Mouse (Mus musculus) intestine, embryonic 15.5 days (tissue): ENCODE results near the gene Galnt6. TPM values are rescaled to one million over a fixed set of nuclear protein-coding genes. Genes with fewer than 3 reads are reported as not detected.
A peak's percentile ranks its signal among the peaks of the same experiment; 100 is the strongest.

ENCODE experiments used
- ATAC-seq: fragments of 200-750 bp; cut with Nextera tagmentation; 2 replicates; pipeline ENCODE4 v1.8.0; 2017; ENCODE audit warnings: moderate TSS enrichment, moderate library complexity
- H3K27ac ChIP-seq: fragments of 300-500 bp; sonication (generic); 2 replicates; pipeline ENCODE4 v1.5.1; 2015; ENCODE audit warnings: mild to moderate bottlenecking, inconsistent platforms
- H3K27me3 ChIP-seq: fragments of 300-500 bp; sonication (generic); replicated peaks from 2 replicates; pipeline ENCODE4 v1.6.1; 2015; ENCODE audit warnings: inconsistent platforms
- H3K36me3 ChIP-seq: fragments of 300-500 bp; sonication (generic); 2 replicates; pipeline ENCODE4 v1.6.1; 2015; ENCODE audit warnings: inconsistent platforms
- H3K4me1 ChIP-seq: fragments of 300-500 bp; sonication (generic); replicated peaks from 2 replicates; pipeline ENCODE4 v1.6.1; 2015; ENCODE audit warnings: inconsistent platforms
- H3K4me2 ChIP-seq: fragments of 300-500 bp; sonication (generic); replicated peaks from 2 replicates; pipeline ENCODE4 v1.6.1; 2015; ENCODE audit warnings: mild to moderate bottlenecking, inconsistent platforms
- H3K4me3 ChIP-seq: fragments of 300-500 bp; sonication (generic); replicated peaks from 2 replicates; pipeline ENCODE4 v1.5.1; 2015; ENCODE audit warnings: inconsistent platforms
- H3K9ac ChIP-seq: fragments of 300-500 bp; sonication (generic); 2 replicates; pipeline ENCODE4 v1.6.1; 2015; ENCODE audit warnings: inconsistent platforms
- H3K9me3 ChIP-seq: fragments of 300-500 bp; sonication (generic); 2 replicates; pipeline ENCODE4 v1.6.1; 2016; ENCODE audit warnings: inconsistent platforms
- WGBS: fragments of 180-500 bp; shearing (Covaris S2); methylation state at CpG from one replicate; pipeline ENCODE4 v1.1.7; 2015; 5-methylcytosine and 5-hydroxymethylcytosine counted together
- polyA plus RNA-seq: library from polyadenylated mRNA; unstranded; fragments of >200 nt; fragmentation: Nextera tagmentation; extraction: Ambion mirVana; gene quantifications from 2 replicates; pipeline ENCODE4 v1.2.1, GENCODE M21; 2015

Gene Galnt6
- polyA plus RNA-seq, 1 experiment from 2014 or later: 4.2 TPM

DNA sequence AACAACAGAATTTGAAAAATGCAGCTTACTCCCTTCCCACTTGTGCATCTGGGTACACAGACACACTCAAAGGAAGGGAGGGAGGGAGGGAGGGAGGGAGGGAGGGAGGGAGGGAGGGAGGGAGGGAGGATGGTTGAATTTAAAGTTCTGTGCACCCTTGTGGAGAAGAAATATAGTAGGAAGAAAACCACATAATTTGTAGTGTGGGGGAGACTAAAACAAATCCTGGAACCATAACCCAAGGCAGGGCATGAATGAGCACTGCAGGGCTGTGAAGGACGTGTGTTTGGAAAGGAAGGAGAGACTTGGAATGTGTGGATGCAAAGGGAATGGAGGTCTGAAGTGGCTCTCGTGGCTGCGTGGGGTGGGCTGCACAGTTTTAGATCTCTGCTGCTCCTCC lies 53.7 kb downstream of the Galnt6 start:
- H3K27ac ChIP-seq: no peak overlapping the region
- H3K27me3 ChIP-seq: no peaks in the 10 kb centered on the region
- H3K36me3 ChIP-seq: no peaks in the 10 kb centered on the region
- H3K4me2 ChIP-seq: no peak overlapping the region
- H3K9ac ChIP-seq: no peak overlapping the region
- WGBS: 35% methylated on average over 3 of the region's 3 CpGs
- H3K4me3 ChIP-seq: no peak overlapping the region
- no peaks in the 10 kb centered on the region for H3K9me3 ChIP-seq
- peaks cover 13% of the 10 kb centered on the region; the same call in 1 of the 2 replicates for H3K4me1 ChIP-seq
- no peak for ATAC-seq

DNA sequence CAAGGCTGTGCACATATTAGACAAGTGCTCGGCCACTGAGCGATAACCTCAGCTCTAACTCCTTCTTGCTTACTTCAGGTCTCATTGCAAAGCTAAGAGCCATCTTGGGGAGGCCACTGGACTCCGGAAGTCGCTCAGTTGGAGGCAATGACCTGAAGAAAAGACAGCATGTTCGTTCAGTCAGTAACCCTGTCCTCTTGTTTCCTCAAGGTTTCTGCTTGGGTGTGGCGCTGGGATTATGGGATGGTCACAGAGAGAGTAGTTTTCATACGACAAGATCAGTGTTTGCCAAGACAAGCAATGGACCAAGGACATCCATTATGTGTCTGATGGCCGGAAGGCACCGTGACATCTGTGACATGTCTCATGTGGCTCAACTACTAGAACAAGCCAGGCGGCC lies 54.6 kb downstream of the Galnt6 start:
- no peaks in the 10 kb centered on the region for H3K9me3 ChIP-seq
- H3K9ac ChIP-seq: no peak overlapping the region
- no peaks in the 10 kb centered on the region for H3K27me3 ChIP-seq
- whole genome bisulfite sequencing: 82% methylated on average over 10 of the region's 10 CpGs
- no peak overlapping the region for H3K27ac ChIP-seq
- no peaks in the 10 kb centered on the region for H3K36me3 ChIP-seq
- H3K4me2 ChIP-seq: no peak overlapping the region
- no peak for ATAC-seq
- no peak overlapping the region for H3K4me3 ChIP-seq
- peaks cover 13% of the 10 kb centered on the region; the same call in 1 of the 2 replicates for H3K4me1 ChIP-seq

DNA sequence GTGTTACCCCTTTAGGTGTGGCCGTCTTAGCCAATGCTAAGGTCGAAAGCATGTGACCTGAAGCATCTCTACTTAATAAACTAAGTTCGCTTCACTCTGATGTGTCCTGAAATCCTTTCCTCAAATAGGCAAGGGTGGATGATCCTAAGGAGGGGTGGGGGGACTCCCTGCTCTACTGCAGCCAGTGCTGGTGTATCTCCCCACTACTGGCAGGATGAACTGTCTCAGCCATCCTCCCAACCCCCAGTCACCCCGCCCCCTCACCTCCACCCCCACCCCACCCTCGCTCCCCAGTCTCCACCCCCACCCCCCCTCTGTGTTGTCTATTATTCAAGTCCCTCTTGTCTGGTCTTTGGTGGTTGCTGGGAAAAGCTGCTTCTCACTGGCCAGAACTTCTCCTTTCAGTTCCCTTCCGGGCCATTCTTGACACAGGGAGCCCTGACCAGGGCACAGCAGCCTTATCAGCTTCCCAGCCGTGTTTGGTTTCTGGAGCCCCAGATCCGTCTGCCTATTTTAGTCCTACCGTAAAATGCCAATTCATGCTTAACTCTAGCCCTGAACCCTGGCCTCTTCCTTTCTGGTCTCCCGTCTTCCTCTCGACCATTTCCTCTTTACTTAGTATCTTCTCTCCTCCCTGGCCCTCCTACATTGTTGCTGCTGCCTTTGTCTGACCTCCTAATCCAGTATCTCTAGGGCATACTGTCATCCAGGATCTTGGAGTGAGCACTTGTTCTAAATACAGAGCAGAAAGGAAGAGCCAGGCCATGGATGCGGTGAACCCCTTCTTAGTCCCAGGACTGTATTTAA lies 55.4 kb downstream of the Galnt6 start:
- no peaks in the 10 kb centered on the region for H3K9me3 ChIP-seq
- 50% methylated on average over 12 of the region's 12 CpGs for WGBS
- no peaks in the 10 kb centered on the region for H3K27me3 ChIP-seq
- no peak overlapping the region for H3K27ac ChIP-seq
- ATAC-seq: 0 out of 2 replicates have a peak, but pooled peaks have one; percentile 39
- no peak overlapping the region for H3K4me3 ChIP-seq
- no peak overlapping the region for H3K4me2 ChIP-seq
- no peak overlapping the region for H3K9ac ChIP-seq
- H3K4me1 ChIP-seq: peaks cover 13% of the 10 kb centered on the region; the same call in 1 of the 2 replicates
- no peaks in the 10 kb centered on the region for H3K36me3 ChIP-seq

DNA sequence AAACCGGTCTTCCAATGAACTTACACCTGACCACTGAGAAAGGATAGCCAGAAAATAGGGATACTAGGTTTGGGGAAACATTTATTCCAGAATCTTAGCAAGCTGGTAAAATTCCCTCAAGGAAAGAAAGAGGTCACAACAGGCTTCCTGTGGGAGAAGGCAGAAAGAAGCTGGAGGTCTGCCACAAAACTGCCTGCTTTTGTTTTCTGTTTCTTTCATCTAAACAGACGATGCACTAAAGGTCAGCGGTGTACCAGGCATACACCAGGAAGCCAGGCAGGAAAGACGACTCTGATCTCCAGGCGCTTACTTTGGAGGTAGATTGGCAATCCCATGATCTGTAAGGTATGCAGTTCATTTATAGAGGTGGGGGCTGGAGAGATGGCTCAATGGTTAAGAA lies 58.3 kb downstream of the Galnt6 start:
- Histone ChIP-seq H3K4me3 (no peak overlapping the region), H3K36me3 (no peaks in the 10 kb centered on the region), H3K9me3 (no peaks in the 10 kb centered on the region), H3K27me3 (no peaks in the 10 kb centered on the region), H3K4me1 (peaks cover 24% of the 10 kb centered on the region), H3K27ac (no peak overlapping the region), H3K9ac (no peak overlapping the region), H3K4me2 (no peak overlapping the region)
- ATAC-seq: no peak
- WGBS: 82% methylated on average over 5 of the region's 5 CpGs

DNA sequence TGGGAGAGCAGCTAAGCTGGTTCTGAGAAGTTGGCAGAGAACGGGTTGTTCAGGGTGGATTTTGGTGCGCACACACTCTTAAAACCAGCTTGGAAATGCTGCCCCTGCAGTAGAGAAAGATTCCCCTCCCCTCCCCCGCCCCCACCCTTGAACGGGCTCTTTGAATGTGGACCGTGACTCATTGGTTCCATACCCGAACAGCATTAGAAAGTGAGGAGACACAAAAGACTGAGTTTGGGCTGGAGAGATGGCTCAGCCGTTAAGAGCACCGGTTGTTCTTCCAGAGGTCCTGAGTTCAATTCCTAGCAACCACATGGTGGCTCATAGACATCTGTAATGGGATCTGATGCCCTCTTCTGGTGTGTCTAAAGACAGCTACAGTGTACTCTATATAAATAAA lies 59.2 kb downstream of the Galnt6 start:
- Histone ChIP-seq H3K27me3 (no peaks in the 10 kb centered on the region), H3K27ac (no peak overlapping the region), H3K36me3 (no peaks in the 10 kb centered on the region), H3K4me3 (no peak overlapping the region), H3K4me1 (peaks cover 27% of the 10 kb centered on the region), H3K9me3 (no peaks in the 10 kb centered on the region), H3K9ac (no peak overlapping the region), H3K4me2 (no peak overlapping the region)
- ATAC-seq: no peak
- 80% methylated on average over 8 of the region's 8 CpGs for WGBS

DNA sequence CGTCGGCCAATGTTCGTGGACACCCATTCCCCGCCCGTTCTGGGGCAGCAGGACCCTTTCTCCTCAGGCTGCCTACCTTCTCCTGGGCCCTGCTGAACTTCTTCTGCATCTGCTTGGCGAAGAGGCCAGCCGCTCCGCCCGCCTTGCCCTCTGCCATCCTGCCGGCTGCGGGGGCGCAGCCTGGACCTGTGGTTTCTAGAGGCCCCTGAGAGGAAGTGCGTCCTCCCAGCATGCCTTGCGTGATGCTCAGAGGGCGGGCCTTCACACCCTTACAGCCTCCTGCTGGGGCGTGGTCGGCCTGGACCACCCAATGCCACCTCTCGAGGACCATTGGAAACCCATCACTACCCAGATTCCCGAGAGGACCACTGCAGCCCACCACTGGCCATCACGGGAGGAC lies 59.8 kb downstream of the Galnt6 start, which contains the start of gene Bin2:
Gene Bin2, minus strand, starts transcription at position 217 of the 400 bp plus-strand sequence.
- no peak within 1 kb of the TSS for H3K4me2 ChIP-seq
- no peak within 1 kb of the TSS for H3K27ac ChIP-seq
- H3K36me3 ChIP-seq: no peaks in the 10 kb centered on the region
- peaks cover 25% of the 10 kb centered on the region for H3K4me1 ChIP-seq
- WGBS: 79% methylated on average over 20 of the region's 20 CpGs
- ATAC-seq: no peak
- 0 out of 2 replicates have a peak within 1 kb of the TSS, but pooled peaks have one; percentile 7 for H3K4me3 ChIP-seq
- H3K9ac ChIP-seq: no peak within 1 kb of the TSS
- H3K9me3 ChIP-seq: no peaks in the 10 kb centered on the region
- no peaks in the 10 kb centered on the region for H3K27me3 ChIP-seq

DNA sequence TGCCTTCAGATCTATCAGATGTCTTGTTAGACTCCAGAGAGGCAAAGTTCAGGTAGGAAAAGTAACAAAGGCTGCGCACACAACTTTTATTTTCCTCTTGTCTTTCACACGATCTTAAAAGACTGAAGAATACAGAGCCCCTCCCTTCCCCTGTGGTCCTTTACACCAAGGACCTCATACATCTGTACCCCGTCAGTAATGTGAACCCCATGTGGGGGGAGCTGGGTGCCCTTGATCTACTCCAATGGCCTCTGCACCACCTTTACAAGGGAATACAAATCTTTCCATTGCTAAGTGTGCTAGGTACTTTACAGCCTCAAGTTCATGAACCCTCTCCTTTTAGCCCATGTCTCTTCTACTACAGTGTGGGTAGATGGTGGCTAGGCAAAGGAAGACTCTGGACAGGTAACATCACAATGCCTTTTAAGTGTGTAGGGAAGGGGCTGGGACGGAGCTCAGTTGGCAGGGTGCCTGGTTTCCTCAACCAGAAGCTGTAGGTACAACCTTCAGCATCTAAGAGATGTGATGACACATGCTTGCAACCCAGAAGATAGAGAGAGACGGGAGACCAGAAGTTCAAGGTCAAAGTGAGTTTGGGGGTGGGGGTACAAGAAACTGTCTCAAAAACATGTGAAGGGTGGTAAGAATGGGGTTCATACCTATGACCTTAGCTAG lies 61.2 kb downstream of the Galnt6 start:
- Histone ChIP-seq H3K27me3 (no peaks in the 10 kb centered on the region), H3K4me2 (no peak overlapping the region), H3K27ac (no peak overlapping the region), H3K9ac (no peak overlapping the region), H3K36me3 (no peaks in the 10 kb centered on the region), H3K4me3 (0 out of 2 replicates have a peak overlapping the region, but pooled peaks have one; percentile 11), H3K4me1 (peaks cover 22% of the 10 kb centered on the region; the same call in 1 of the 2 replicates), H3K9me3 (no peaks in the 10 kb centered on the region)
- ATAC-seq: no peak
- WGBS: 69% methylated on average over 5 of the region's 5 CpGs

DNA sequence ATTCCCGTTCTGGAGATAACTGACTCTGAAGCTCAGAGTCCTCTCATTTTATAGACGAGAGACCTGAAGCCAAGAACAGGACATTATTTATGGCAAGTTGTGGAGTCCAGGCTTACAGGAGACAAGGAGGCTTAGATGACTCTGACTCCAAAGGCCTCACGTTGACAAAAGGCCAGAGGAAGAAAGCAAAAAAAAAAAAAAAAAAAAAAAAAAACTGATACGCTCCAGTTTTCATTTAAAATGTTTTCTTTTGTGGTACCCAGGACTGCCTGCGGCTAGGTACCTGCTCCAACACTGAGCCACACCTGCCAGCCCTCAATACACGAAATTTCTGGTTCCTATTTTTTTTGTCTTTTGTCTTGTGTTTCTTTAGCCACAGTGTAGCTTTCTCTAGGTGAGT lies 61.8 kb downstream of the Galnt6 start:
- Histone ChIP-seq H3K9me3 (no peaks in the 10 kb centered on the region), H3K4me2 (no peak overlapping the region), H3K27ac (0 out of 2 replicates have a peak overlapping the region, but pooled peaks have one; percentile 84), H3K4me3 (no peak overlapping the region), H3K4me1 (peaks cover 22% of the 10 kb centered on the region; the same call in 1 of the 2 replicates), H3K27me3 (no peaks in the 10 kb centered on the region), H3K36me3 (no peaks in the 10 kb centered on the region), H3K9ac (no peak overlapping the region)
- 54% methylated on average over 6 of the region's 6 CpGs for WGBS
- ATAC-seq: no peak; the same call in 1 of the 2 replicates

DNA sequence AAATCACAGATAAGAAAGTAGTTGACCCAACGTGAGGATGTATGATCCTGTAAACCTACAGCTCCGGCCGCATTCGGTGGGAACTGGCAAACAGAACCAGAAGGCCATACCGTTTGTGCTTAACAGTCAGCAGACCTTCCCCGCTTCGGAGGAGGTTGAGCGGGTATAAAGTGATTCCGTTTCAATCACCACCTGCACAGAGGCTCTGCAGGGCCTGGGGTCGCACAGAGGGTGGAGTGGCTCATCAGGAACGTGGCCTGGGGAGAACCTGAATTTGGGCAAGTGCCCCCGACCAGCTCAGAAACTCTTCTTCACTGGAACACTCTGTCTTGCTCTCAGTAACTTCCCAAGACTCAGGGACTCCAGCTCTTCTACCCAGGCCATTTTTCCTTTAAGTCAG lies 62.3 kb downstream of the Galnt6 start:
- no peaks in the 10 kb centered on the region for H3K27me3 ChIP-seq
- H3K27ac ChIP-seq: peak overlapping the region; percentile 84
- H3K4me2 ChIP-seq: peak overlapping the region; percentile 35; the same call in 1 of the 2 replicates
- no peaks in the 10 kb centered on the region for H3K36me3 ChIP-seq
- H3K9me3 ChIP-seq: no peaks in the 10 kb centered on the region
- peaks cover 22% of the 10 kb centered on the region; the same call in 1 of the 2 replicates for H3K4me1 ChIP-seq
- no peak overlapping the region for H3K9ac ChIP-seq
- 23% methylated on average over 12 of the region's 12 CpGs for WGBS
- no peak overlapping the region for H3K4me3 ChIP-seq
- ATAC-seq: no peak

DNA sequence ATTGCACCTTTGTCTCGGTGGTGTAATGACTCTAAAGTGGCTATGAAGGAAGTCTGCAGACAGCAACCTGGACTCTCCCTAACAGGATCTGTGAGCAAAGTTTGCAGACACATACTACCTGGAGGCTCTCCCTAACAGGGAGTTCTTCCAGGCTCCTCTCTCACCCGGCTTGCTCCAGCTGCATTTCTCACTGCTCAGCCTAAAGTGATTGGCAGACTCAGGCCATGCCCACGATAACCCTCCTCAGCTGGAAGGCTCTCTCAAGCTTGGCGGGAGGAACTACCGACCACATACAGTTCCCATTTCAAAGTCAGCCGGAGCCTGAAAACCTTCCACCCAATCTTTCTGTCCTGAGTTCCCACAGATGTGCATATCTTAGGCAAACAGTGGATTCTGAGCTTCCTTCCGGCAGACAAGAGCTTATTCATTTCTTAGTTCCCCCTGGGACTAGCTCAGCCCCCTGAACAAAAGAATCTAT lies 62.9 kb downstream of the Galnt6 start:
- Histone ChIP-seq H3K27me3 (no peaks in the 10 kb centered on the region), H3K9ac (no peak overlapping the region; the same call in 1 of the 2 replicates), H3K4me3 (no peak overlapping the region), H3K4me2 (peak overlapping the region; percentile 35), H3K9me3 (no peaks in the 10 kb centered on the region), H3K36me3 (no peaks in the 10 kb centered on the region), H3K27ac (peak overlapping the region; percentile 84), H3K4me1 (peaks cover 22% of the 10 kb centered on the region; the same call in 1 of the 2 replicates)
- 3% methylated on average over 7 of the region's 7 CpGs for WGBS
- ATAC-seq: peak; percentile 57

DNA sequence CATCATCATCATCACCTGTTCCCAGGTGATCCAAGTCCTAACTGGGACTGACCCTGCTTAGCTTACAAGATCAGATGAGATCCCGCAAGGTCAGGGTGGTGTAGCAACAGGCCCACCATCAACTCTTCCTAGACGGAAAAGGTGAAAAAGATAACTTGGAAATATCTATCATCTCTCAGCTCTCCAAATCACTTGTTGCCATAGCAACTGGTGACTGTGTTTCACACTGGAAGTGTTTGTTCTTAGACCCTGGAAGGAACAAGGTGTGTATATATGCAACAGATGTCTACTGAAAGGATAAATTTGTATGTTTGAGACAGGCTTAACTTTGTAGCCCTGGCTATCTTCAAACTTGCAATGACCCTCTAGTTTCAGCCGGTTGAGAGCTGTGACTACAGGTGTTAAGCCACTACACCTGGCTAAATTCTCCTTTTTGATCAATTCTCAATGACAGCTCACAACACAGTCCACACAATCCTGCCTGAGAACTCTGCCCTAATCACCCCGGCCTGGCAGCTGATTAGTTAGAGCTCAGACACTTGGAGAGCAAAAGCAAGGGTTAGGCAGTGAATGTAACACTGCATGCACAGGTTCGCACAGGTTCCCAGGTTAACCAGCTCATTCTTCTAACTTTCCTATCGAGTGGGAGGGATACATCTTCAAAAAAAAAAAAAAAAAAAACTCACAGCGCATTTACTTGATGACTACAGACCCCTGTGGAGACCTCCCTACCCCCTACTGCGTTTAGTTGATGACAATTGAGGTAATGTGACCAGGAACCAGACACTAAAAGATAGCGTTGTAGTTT lies 63.6 kb downstream of the Galnt6 start:
- Histone ChIP-seq H3K36me3 (no peaks in the 10 kb centered on the region), H3K27me3 (no peaks in the 10 kb centered on the region), H3K27ac (peak overlapping the region; percentile 84), H3K4me2 (peak overlapping the region; percentile 35; the same call in 1 of the 2 replicates), H3K4me3 (no peak overlapping the region), H3K9me3 (no peaks in the 10 kb centered on the region), H3K9ac (no peak overlapping the region), H3K4me1 (peaks cover 22% of the 10 kb centered on the region; the same call in 1 of the 2 replicates)
- WGBS: 27% methylated on average over 9 of the region's 9 CpGs
- ATAC-seq: peak; percentile 36
